Mouse (Mus musculus): ENCODE measurements around the gene Mzt1.
"Not testable (repeated sequence)": the region's sequence is repeated elsewhere in the genome, so short reads cannot be mapped to it uniquely, and the experiment has no call there.

Gene Mzt1

GRCm38 (mm10) chr14:99046031-99046781 lies at the start of gene Mzt1, which contains the start of gene Bora:
Mzt1 (minus strand) TSS chr14:99046134.
Bora (plus strand) TSS chr14:99046222.
- DNase-seq: peak; percentile 92

- no peak for DNase-seq
Measured at GRCm38 (mm10) chr14:99088947-99089346, 43.0 kb upstream of the Mzt1 start.

- DNase-seq: no peak
Measured at GRCm38 (mm10) chr14:99071146-99071545, 25.2 kb upstream of the Mzt1 start.

- DNase-seq: no peak
Measured at GRCm38 (mm10) chr14:99063091-99063490, 17.2 kb upstream of the Mzt1 start.

GRCm38 (mm10) chr14:99060616-99061015 lies 14.7 kb upstream of the Mzt1 start:
- DNase-seq: no peak

- DNase-seq: no peak
Measured at GRCm38 (mm10) chr14:99058959-99059586, 13.1 kb upstream of the Mzt1 start.

GRCm38 (mm10) chr14:99046782-99047181 lies 848 bp upstream of the Mzt1 start:
- no peak for DNase-seq

GRCm38 (mm10) chr14:99045378-99046030 lies 430 bp downstream of the Mzt1 start:
- peak; percentile 13 for DNase-seq

- no peak for DNase-seq
Measured at GRCm38 (mm10) chr14:99044718-99045117, 1.2 kb downstream of the Mzt1 start.

- no peak for DNase-seq
Measured at GRCm38 (mm10) chr14:99044096-99044495, 1.8 kb downstream of the Mzt1 start.

GRCm38 (mm10) chr14:99043499-99043898 lies 2.4 kb downstream of the Mzt1 start:
- DNase-seq: no peak

- no peak for DNase-seq
Measured at GRCm38 (mm10) chr14:99041416-99041815, 4.5 kb downstream of the Mzt1 start.

- not testable (repeated sequence) for DNase-seq
Measured at GRCm38 (mm10) chr14:99039308-99039707, 6.6 kb downstream of the Mzt1 start.

- no peak for DNase-seq
Measured at GRCm38 (mm10) chr14:99037703-99038102, 8.2 kb downstream of the Mzt1 start.

GRCm38 (mm10) chr14:99036039-99036438 lies 9.9 kb downstream of the Mzt1 start:
- no peak for DNase-seq

- not testable (repeated sequence) for DNase-seq
Measured at GRCm38 (mm10) chr14:99034851-99035250, 11.1 kb downstream of the Mzt1 start.

- no peak for DNase-seq
Measured at GRCm38 (mm10) chr14:99032596-99032995, 13.3 kb downstream of the Mzt1 start.

- DNase-seq: no peak
Measured at GRCm38 (mm10) chr14:99031337-99031873, 14.5 kb downstream of the Mzt1 start.

GRCm38 (mm10) chr14:99029987-99030386 lies 15.9 kb downstream of the Mzt1 start:
- DNase-seq: no peak

- DNase-seq: no peak
Measured at GRCm38 (mm10) chr14:99022346-99023086, 23.4 kb downstream of the Mzt1 start.

GRCm38 (mm10) chr14:99019136-99019808 lies 26.7 kb downstream of the Mzt1 start:
- no peak for DNase-seq

- DNase-seq: no peak
Measured at GRCm38 (mm10) chr14:99018691-99019090, 27.2 kb downstream of the Mzt1 start.
